Mouse (Mus musculus): Measurements from ENCODE around the gene Hoxa13. TPM values are rescaled to one million over a fixed set of nuclear protein-coding genes. Genes with fewer than 3 reads are reported as not detected.

The Hoxa13 gene
- polyA plus RNA-seq, 1 experiment from 2014 or later: 0.35 TPM

DNA sequence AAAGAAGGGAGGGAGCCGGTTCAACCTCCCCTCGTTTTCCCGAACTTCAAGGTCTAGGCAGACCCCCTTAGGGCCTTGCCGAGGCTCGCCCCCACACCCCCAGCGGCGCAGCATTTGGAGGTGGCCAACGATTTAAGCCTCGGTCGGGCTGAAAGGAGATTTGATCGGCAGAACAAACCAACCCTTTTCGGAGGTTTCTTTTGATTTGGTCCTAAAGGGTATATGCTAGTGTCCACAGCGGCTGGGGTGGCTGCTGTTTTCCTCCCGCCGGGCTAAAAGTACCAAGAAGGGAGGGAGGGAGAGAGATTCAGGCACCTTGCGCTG is 11.3 kb downstream of the Hoxa13 start:
- Histone ChIP-seq H3K4me3 (ENCODE audit: low read depth, low read length) (peak overlapping the region; percentile 20; the same call in 1 of the 2 replicates), H3K9ac (ENCODE audit: low read length) (no peak overlapping the region), H3K27ac (ENCODE audit: low read depth) (no peak overlapping the region; the same call in 1 of the 2 replicates), H3K9me3 (ENCODE audit: control insufficient read depth, low read length) (no peaks in the 10 kb centered on the region), H3K36me3 (ENCODE audit: control insufficient read depth, insufficient read depth, low read length) (no peaks in the 10 kb centered on the region), H3K27me3 (replicated peaks; ENCODE audit: control insufficient read depth, insufficient read depth, low read length) (peaks cover 97% of the 10 kb centered on the region), H3K4me1 (replicated peaks; ENCODE audit: control insufficient read depth, insufficient read depth, low read length) (0 out of 2 replicates have a peak, but pooled peaks cover 4% of the 10 kb centered on the region), H3K4me2 (ENCODE audit: low read length) (peak overlapping the region; percentile 27)
- no peak for DNase-seq (ENCODE audit: low spot score)
- 1% methylated on average over 16 of the region's 16 CpGs for WGBS
- ATAC-seq (replicated peaks; ENCODE audit: low FRiP score, low TSS enrichment, low read depth): no peak

DNA sequence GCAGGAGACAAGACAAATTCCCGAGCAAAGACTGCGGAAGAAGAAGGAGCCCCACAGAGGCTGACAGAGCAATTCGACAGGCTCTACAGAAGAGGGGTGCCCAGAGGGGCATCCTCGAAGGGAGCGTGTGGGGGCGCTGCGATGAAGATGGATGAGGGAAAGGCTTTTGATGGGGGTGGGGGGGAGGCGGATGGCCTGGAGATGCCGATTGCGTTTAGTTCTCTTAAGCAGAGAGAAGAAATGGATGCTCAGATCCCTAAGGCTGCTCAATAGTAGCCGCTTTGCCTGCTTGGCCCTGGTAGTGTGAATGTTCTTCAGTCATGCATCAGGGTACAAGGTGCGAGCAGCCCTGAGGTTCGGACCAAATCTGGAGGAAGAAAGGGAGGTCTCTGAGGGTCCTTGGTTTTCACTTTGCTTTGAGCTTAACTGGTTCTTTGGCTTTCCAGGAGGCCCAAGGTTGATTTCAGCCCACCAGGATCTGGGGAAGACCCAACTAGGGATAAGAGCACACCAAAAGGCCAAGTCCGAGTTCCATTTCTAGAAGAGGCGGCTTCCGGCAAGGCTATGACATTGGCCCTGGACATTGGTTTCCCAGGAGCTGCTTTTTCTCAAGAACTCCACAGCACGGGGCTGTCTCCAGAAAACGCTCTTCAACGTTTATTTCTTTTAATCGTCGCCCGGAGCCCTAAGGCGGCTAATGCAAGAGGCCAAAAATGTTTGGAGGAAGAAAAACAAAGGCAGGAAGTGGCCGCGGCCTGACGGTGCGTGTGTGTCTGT is 11.9 kb downstream of the Hoxa13 start:
- Histone ChIP-seq H3K27ac (ENCODE audit: low read depth) (peak overlapping the region; percentile 54), H3K4me3 (ENCODE audit: low read depth, low read length) (peak overlapping the region; percentile 20), H3K9ac (ENCODE audit: low read length) (peak overlapping the region; percentile 17; the same call in 1 of the 2 replicates), H3K4me2 (ENCODE audit: low read length) (peak overlapping the region; percentile 27), H3K36me3 (ENCODE audit: control insufficient read depth, insufficient read depth, low read length) (no peaks in the 10 kb centered on the region), H3K27me3 (replicated peaks; ENCODE audit: control insufficient read depth, insufficient read depth, low read length) (peaks cover 98% of the 10 kb centered on the region), H3K9me3 (ENCODE audit: control insufficient read depth, low read length) (no peaks in the 10 kb centered on the region), H3K4me1 (replicated peaks; ENCODE audit: control insufficient read depth, insufficient read depth, low read length) (0 out of 2 replicates have a peak, but pooled peaks cover 4% of the 10 kb centered on the region)
- no peak for DNase-seq (ENCODE audit: low spot score)
- 2% methylated on average over 27 of the region's 27 CpGs for WGBS
- no peak for ATAC-seq (replicated peaks; ENCODE audit: low FRiP score, low TSS enrichment, low read depth)

DNA sequence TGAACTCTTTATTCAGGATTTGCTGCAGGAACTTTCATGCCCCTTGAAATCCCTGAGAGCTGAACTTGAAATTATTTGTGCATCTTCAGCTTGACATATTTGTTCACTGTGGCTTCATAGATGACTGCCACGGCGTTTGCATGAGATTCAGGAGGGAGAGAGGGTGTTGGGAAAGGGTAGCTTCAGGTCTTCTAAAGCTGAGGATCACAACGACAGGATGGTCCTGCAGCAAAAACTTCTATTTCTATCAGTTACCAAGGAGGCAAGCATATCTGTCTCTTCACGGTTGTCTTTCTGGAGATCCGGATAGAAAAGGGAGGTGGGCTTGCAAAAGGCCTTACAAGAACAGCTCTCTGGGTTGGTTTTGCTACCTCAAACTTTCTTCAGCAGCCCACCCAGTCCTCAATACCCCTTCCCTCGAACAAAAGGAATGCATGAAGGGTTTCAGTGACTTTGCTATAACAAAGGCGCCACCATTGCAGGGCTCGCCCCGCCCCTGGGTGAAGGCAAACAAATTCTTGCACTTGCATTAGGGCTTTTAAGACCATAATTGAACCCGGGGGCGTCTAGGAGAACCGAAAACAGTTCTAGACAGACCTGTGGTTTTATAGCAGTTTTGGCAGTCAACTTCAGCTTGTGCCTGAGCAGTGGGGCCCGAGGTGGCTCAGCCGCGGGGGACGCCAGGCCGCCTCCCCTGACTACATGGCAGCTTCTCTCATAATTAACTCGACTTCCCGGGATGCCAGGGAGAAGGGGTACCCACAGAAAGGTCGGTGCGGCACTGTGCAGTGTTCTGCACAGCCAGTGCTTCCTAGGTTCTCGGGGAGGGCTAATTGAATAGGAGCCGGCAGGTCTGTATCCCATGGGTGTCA is 12.7 kb downstream of the Hoxa13 start:
- Histone ChIP-seq H3K4me1 (replicated peaks; ENCODE audit: control insufficient read depth, insufficient read depth, low read length) (no peaks in the 10 kb centered on the region), H3K4me3 (ENCODE audit: low read depth, low read length) (peak overlapping the region; percentile 20; the same call in 1 of the 2 replicates), H3K9me3 (ENCODE audit: control insufficient read depth, low read length) (no peaks in the 10 kb centered on the region), H3K27me3 (replicated peaks; ENCODE audit: control insufficient read depth, insufficient read depth, low read length) (peaks cover 98% of the 10 kb centered on the region), H3K27ac (ENCODE audit: low read depth) (peak overlapping the region; percentile 54), H3K4me2 (ENCODE audit: low read length) (peak overlapping the region; percentile 27), H3K9ac (ENCODE audit: low read length) (peak overlapping the region; percentile 17; the same call in 1 of the 2 replicates), H3K36me3 (ENCODE audit: control insufficient read depth, insufficient read depth, low read length) (no peaks in the 10 kb centered on the region)
- WGBS: 2% methylated on average over 23 of the region's 23 CpGs
- no peak for ATAC-seq (replicated peaks; ENCODE audit: low FRiP score, low TSS enrichment, low read depth)
- no peak for DNase-seq (ENCODE audit: low spot score)

DNA sequence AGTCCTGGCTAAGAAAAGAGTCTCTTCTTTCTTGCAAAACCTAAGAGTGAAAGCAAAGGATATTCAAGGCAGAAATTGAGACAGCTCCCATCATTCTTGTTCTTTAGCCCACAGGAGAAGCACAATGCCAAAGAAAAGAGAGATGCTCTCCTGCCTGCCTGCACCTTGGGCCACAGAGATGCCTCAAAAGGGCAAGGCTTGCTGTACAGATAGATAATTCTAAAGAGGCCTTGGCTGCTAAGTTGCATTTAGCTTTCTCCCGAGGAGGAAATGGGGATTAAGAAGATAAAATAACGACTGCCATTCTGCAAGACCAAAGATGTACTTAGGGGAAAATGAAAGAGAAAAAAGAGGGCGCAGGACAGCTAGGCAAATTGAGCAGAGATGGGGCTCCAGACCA is 13.8 kb downstream of the Hoxa13 start:
- Histone ChIP-seq H3K36me3 (ENCODE audit: control insufficient read depth, insufficient read depth, low read length) (no peaks in the 10 kb centered on the region), H3K4me2 (ENCODE audit: low read length) (peak overlapping the region; percentile 30), H3K4me3 (ENCODE audit: low read depth, low read length) (peak overlapping the region; percentile 34), H3K27ac (ENCODE audit: low read depth) (no peak overlapping the region), H3K9me3 (ENCODE audit: control insufficient read depth, low read length) (no peaks in the 10 kb centered on the region), H3K27me3 (replicated peaks; ENCODE audit: control insufficient read depth, insufficient read depth, low read length) (peaks cover 99% of the 10 kb centered on the region), H3K4me1 (replicated peaks; ENCODE audit: control insufficient read depth, insufficient read depth, low read length) (no peaks in the 10 kb centered on the region), H3K9ac (ENCODE audit: low read length) (peak overlapping the region; percentile 53; the same call in 1 of the 2 replicates)
- 5% methylated on average over 3 of the region's 3 CpGs for WGBS
- no peak for ATAC-seq (replicated peaks; ENCODE audit: low FRiP score, low TSS enrichment, low read depth)
- DNase-seq (ENCODE audit: low spot score): no peak

DNA sequence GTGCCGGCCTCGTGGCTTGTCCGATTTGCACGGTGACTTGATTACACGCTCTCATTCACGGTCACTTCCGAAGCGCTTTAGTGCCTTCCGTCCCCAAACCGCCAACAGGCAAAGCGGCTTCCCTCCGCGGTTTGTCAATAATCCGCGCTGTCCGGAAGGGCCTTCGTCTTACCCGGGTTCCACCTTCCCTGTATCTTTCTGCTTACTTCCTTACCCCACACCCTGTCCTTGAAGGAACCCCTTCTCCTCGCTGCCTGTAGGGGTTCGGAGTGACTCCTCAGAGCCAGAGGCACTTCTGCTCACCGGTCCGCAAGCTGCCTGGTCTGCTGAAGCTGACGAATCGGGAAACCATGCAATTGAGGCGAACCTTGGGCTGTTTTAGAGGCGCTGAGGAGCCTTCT is 14.3 kb downstream of the Hoxa13 start:
- Histone ChIP-seq H3K36me3 (ENCODE audit: control insufficient read depth, insufficient read depth, low read length) (no peaks in the 10 kb centered on the region), H3K4me2 (ENCODE audit: low read length) (peak overlapping the region; percentile 30), H3K27me3 (replicated peaks; ENCODE audit: control insufficient read depth, insufficient read depth, low read length) (peaks cover 99% of the 10 kb centered on the region), H3K9ac (ENCODE audit: low read length) (peak overlapping the region; percentile 53), H3K4me3 (ENCODE audit: low read depth, low read length) (peak overlapping the region; percentile 34), H3K4me1 (replicated peaks; ENCODE audit: control insufficient read depth, insufficient read depth, low read length) (no peaks in the 10 kb centered on the region), H3K9me3 (ENCODE audit: control insufficient read depth, low read length) (no peaks in the 10 kb centered on the region), H3K27ac (ENCODE audit: low read depth) (peak overlapping the region; percentile 48; the same call in 1 of the 2 replicates)
- WGBS: under 1% methylated on average over 26 of the region's 26 CpGs
- DNase-seq (ENCODE audit: low spot score): peak; percentile 81
- ATAC-seq (replicated peaks; ENCODE audit: low FRiP score, low TSS enrichment, low read depth): no peak

DNA sequence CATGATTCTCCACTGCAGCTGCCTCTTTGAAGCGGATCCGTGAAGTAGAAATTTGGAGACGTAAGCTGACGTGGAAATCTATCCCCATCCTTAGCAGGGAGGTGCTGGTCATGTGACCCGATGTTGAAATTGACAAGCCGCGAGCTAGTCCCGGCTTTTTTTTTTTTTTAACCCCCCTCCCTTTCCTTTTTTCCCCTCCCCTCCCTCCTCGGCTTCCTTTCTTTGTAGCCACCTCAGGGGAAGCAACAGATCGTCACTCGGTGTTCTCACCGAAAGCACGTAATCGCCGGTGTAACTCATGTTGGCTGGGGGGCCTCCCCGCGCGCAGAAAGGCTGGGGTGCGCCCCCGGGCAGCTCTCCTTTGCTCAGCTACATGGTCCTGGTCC is 14.9 kb downstream of the Hoxa13 start, which contains the start of gene Hoxa11:
Hoxa11 (minus strand) TSS at position 54 of the 386 bp plus-strand sequence.
- no peaks in the 10 kb centered on the region for H3K9me3 ChIP-seq (ENCODE audit: control insufficient read depth, low read length)
- DNase-seq (ENCODE audit: low spot score) (no peak), ATAC-seq (replicated peaks; ENCODE audit: low FRiP score, low TSS enrichment, low read depth) (no peak)
- peaks cover 99% of the 10 kb centered on the region for H3K27me3 ChIP-seq (replicated peaks; ENCODE audit: control insufficient read depth, insufficient read depth, low read length)
- peak within 1 kb of the TSS; percentile 34 for H3K4me3 ChIP-seq (ENCODE audit: low read depth, low read length)
- peak within 1 kb of the TSS; percentile 31 for H3K4me2 ChIP-seq (ENCODE audit: low read length)
- 1% methylated on average over 20 of the region's 20 CpGs for WGBS
- H3K27ac ChIP-seq (ENCODE audit: low read depth): peak within 1 kb of the TSS; percentile 65
- no peaks in the 10 kb centered on the region for H3K4me1 ChIP-seq (replicated peaks; ENCODE audit: control insufficient read depth, insufficient read depth, low read length)
- peak within 1 kb of the TSS; percentile 58 for H3K9ac ChIP-seq (ENCODE audit: low read length)
- H3K36me3 ChIP-seq (ENCODE audit: control insufficient read depth, insufficient read depth, low read length): no peaks in the 10 kb centered on the region

DNA sequence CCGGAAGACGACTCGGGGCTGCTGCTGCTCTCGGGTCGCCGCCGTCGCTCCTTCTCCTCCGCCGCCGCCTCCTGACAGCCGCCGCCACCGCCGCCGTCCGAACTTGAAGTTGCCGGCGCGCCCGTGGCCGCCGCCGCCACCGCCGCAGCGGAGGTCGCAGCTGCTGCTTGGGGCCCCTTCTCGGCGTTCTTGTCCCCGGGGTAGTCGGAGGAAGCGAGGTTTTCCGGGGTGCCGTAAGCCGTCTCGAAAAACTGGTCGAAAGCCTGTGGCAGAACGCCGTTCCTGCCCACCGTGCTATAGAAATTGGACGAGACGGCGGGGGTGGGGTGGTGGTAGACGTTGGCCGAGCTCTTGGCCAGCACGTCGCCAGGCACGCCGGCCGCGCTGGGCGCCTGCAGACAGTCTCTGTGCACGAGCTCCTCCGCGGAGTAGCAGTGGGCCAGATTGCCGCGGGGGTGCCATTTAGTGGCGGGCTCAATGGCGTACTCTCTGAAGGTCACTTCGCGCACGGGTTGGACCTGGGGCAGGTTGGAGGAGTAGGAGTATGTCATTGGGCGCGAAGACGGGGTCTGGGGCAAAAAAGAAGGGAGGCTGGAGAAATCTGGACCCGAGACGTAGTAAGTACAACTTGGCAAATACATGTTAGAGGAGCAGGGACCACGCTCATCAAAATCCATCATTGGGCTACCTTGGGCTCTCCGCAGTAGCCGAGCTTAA is 15.5 kb downstream of the Hoxa13 start:
- Histone ChIP-seq H3K27me3 (replicated peaks; ENCODE audit: control insufficient read depth, insufficient read depth, low read length) (peaks cover 100% of the 10 kb centered on the region), H3K36me3 (ENCODE audit: control insufficient read depth, insufficient read depth, low read length) (no peaks in the 10 kb centered on the region), H3K4me2 (ENCODE audit: low read length) (peak overlapping the region; percentile 31), H3K4me1 (replicated peaks; ENCODE audit: control insufficient read depth, insufficient read depth, low read length) (no peaks in the 10 kb centered on the region), H3K9me3 (ENCODE audit: control insufficient read depth, low read length) (no peaks in the 10 kb centered on the region), H3K4me3 (ENCODE audit: low read depth, low read length) (peak overlapping the region; percentile 34), H3K27ac (ENCODE audit: low read depth) (peak overlapping the region; percentile 65), H3K9ac (ENCODE audit: low read length) (peak overlapping the region; percentile 58)
- ATAC-seq (replicated peaks; ENCODE audit: low FRiP score, low TSS enrichment, low read depth): no peak
- under 1% methylated on average over 71 of the region's 71 CpGs for WGBS
- DNase-seq (ENCODE audit: low spot score): no peak

DNA sequence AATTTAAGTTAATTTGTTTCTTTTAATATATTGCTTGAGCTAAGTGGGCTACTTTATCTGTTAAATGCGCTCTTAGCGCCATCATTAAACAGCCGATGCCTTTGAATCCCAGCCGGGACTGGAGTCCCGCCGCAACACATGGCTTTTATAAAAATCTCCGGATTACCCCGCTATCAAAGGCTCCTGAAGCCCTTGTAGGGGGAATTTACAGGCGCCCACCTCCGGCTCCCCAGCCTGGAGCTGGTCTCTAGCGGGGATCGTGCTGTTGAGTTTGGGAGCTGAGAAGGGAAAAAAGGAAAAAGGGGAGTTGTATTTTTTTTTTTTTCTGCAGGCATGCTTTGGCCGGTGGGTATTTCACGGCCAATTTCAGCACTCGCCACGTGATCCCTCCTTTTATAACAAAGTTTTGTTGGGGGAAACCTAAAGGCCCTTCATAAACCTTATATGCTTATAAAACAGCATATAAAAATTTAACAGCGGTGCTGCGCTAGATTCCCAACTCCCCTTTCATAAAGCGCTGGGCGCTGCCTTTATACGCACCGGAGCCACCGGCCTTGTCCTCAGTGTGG is 16.1 kb downstream of the Hoxa13 start:
- Histone ChIP-seq H3K4me2 (ENCODE audit: low read length) (peak overlapping the region; percentile 21; the same call in 1 of the 2 replicates), H3K4me3 (ENCODE audit: low read depth, low read length) (peak overlapping the region; percentile 34), H3K27ac (ENCODE audit: low read depth) (peak overlapping the region; percentile 65), H3K9ac (ENCODE audit: low read length) (peak overlapping the region; percentile 58), H3K4me1 (replicated peaks; ENCODE audit: control insufficient read depth, insufficient read depth, low read length) (no peaks in the 10 kb centered on the region), H3K9me3 (ENCODE audit: control insufficient read depth, low read length) (no peaks in the 10 kb centered on the region), H3K27me3 (replicated peaks; ENCODE audit: control insufficient read depth, insufficient read depth, low read length) (peaks cover 100% of the 10 kb centered on the region), H3K36me3 (ENCODE audit: control insufficient read depth, insufficient read depth, low read length) (no peaks in the 10 kb centered on the region)
- DNase-seq (ENCODE audit: low spot score): no peak
- ATAC-seq (replicated peaks; ENCODE audit: low FRiP score, low TSS enrichment, low read depth): no peak
- WGBS: 1% methylated on average over 23 of the region's 23 CpGs
